Mouse (Mus musculus): Measurements from ENCODE around the gene Il12rb2. TPM values are rescaled to one million over a fixed set of nuclear protein-coding genes. Genes with fewer than 3 reads are reported as not detected.

The Il12rb2 gene
- polyA plus RNA-seq, 2 experiments = 0.08 to 0.33 TPM

- Histone ChIP-seq H3K4me1 (ENCODE audit: control insufficient read depth, insufficient read depth, low read length) (no peaks in the 10 kb centered on the region), H3K9me3 (ENCODE audit: control insufficient read depth, low read length) (no peaks in the 10 kb centered on the region), H3K9ac (ENCODE audit: low read depth, low read length, severe bottlenecking) (no peak overlapping the region), H3K4me2 (replicated peaks; ENCODE audit: low read depth, low read length, severe bottlenecking) (no peak overlapping the region), H3K27ac (replicated peaks; ENCODE audit: low read depth, low read length) (no peak overlapping the region), H3K4me3 (replicated peaks; ENCODE audit: low read length) (no peak overlapping the region), H3K36me3 (ENCODE audit: control insufficient read depth, insufficient read depth, low read length) (no peaks in the 10 kb centered on the region), H3K27me3 (ENCODE audit: control insufficient read depth, insufficient read depth, low read length) (no peaks in the 10 kb centered on the region)
- WGBS = 71% methylated on average over 10 of the region's 10 CpGs
- ATAC-seq (ENCODE audit: low FRiP score, low read depth) (no peak), DNase-seq (ENCODE audit: low spot score) (no peak)
- TF ChIP-seq POLR2A (IDR thresholded peaks at IDR 0.05; ENCODE audit: borderline replicate concordance, extremely low read depth, insufficient read depth, insufficient read length) = no peak
These were observed 72.8 kb downstream of the Il12rb2 start for GRCm38 (mm10) chr6:67303210-67303609.

GRCm38 (mm10) chr6:67302471-67302870 is 73.5 kb downstream of the Il12rb2 start:
- DNase-seq (ENCODE audit: low spot score) (no peak), ATAC-seq (ENCODE audit: low FRiP score, low read depth) (no peak)
- Histone ChIP-seq H3K4me3 (replicated peaks; ENCODE audit: low read length) (no peak overlapping the region), H3K27ac (replicated peaks; ENCODE audit: low read depth, low read length) (no peak overlapping the region), H3K9ac (ENCODE audit: low read depth, low read length, severe bottlenecking) (no peak overlapping the region), H3K27me3 (ENCODE audit: control insufficient read depth, insufficient read depth, low read length) (no peaks in the 10 kb centered on the region), H3K4me1 (ENCODE audit: control insufficient read depth, insufficient read depth, low read length) (no peaks in the 10 kb centered on the region), H3K4me2 (replicated peaks; ENCODE audit: low read depth, low read length, severe bottlenecking) (no peak overlapping the region), H3K36me3 (ENCODE audit: control insufficient read depth, insufficient read depth, low read length) (no peaks in the 10 kb centered on the region), H3K9me3 (ENCODE audit: control insufficient read depth, low read length) (no peaks in the 10 kb centered on the region)
- WGBS = 75% methylated on average over 4 of the region's 4 CpGs
- no peak for TF ChIP-seq POLR2A (IDR thresholded peaks at IDR 0.05; ENCODE audit: borderline replicate concordance, extremely low read depth, insufficient read depth, insufficient read length)

- Histone ChIP-seq H3K27me3 (ENCODE audit: control insufficient read depth, insufficient read depth, low read length) (no peaks in the 10 kb centered on the region), H3K36me3 (ENCODE audit: control insufficient read depth, insufficient read depth, low read length) (no peaks in the 10 kb centered on the region), H3K4me1 (ENCODE audit: control insufficient read depth, insufficient read depth, low read length) (no peaks in the 10 kb centered on the region), H3K9me3 (ENCODE audit: control insufficient read depth, low read length) (no peaks in the 10 kb centered on the region), H3K27ac (replicated peaks; ENCODE audit: low read depth, low read length) (no peak overlapping the region), H3K4me3 (replicated peaks; ENCODE audit: low read length) (no peak overlapping the region), H3K4me2 (replicated peaks; ENCODE audit: low read depth, low read length, severe bottlenecking) (no peak overlapping the region), H3K9ac (ENCODE audit: low read depth, low read length, severe bottlenecking) (no peak overlapping the region)
- ATAC-seq (ENCODE audit: low FRiP score, low read depth) (no peak), DNase-seq (ENCODE audit: low spot score) (no peak)
- no peak for TF ChIP-seq POLR2A (IDR thresholded peaks at IDR 0.05; ENCODE audit: borderline replicate concordance, extremely low read depth, insufficient read depth, insufficient read length)
- WGBS = 66% methylated on average over 3 of the region's 3 CpGs
These were observed 74.8 kb downstream of the Il12rb2 start for GRCm38 (mm10) chr6:67301230-67301629.

GRCm38 (mm10) chr6:67300710-67301163 is 75.3 kb downstream of the Il12rb2 start:
- Histone ChIP-seq H3K4me2 (replicated peaks; ENCODE audit: low read depth, low read length, severe bottlenecking) (no peak overlapping the region), H3K27ac (replicated peaks; ENCODE audit: low read depth, low read length) (no peak overlapping the region), H3K4me3 (replicated peaks; ENCODE audit: low read length) (no peak overlapping the region), H3K27me3 (ENCODE audit: control insufficient read depth, insufficient read depth, low read length) (no peaks in the 10 kb centered on the region), H3K9ac (ENCODE audit: low read depth, low read length, severe bottlenecking) (no peak overlapping the region), H3K9me3 (ENCODE audit: control insufficient read depth, low read length) (no peaks in the 10 kb centered on the region), H3K36me3 (ENCODE audit: control insufficient read depth, insufficient read depth, low read length) (no peaks in the 10 kb centered on the region), H3K4me1 (ENCODE audit: control insufficient read depth, insufficient read depth, low read length) (no peaks in the 10 kb centered on the region)
- 0 out of 2 replicates have a peak, but pooled peaks have one; percentile 16 for ATAC-seq (ENCODE audit: low FRiP score, low read depth)
- DNase-seq (ENCODE audit: low spot score) = peak; percentile 72
- 41% methylated on average over 6 of the region's 6 CpGs for WGBS
- no peak for TF ChIP-seq POLR2A (IDR thresholded peaks at IDR 0.05; ENCODE audit: borderline replicate concordance, extremely low read depth, insufficient read depth, insufficient read length)

GRCm38 (mm10) chr6:67300300-67300699 is 75.7 kb downstream of the Il12rb2 start:
- H3K4me1 ChIP-seq (ENCODE audit: control insufficient read depth, insufficient read depth, low read length) = no peaks in the 10 kb centered on the region
- no peaks in the 10 kb centered on the region for H3K9me3 ChIP-seq (ENCODE audit: control insufficient read depth, low read length)
- WGBS = 57% methylated on average over 4 of the region's 4 CpGs
- ATAC-seq (ENCODE audit: low FRiP score, low read depth) = no peak
- no peak for TF ChIP-seq POLR2A (IDR thresholded peaks at IDR 0.05; ENCODE audit: borderline replicate concordance, extremely low read depth, insufficient read depth, insufficient read length)
- H3K4me3 ChIP-seq (replicated peaks; ENCODE audit: low read length) = no peak overlapping the region
- no peaks in the 10 kb centered on the region for H3K36me3 ChIP-seq (ENCODE audit: control insufficient read depth, insufficient read depth, low read length)
- H3K27me3 ChIP-seq (ENCODE audit: control insufficient read depth, insufficient read depth, low read length) = no peaks in the 10 kb centered on the region
- no peak overlapping the region for H3K9ac ChIP-seq (ENCODE audit: low read depth, low read length, severe bottlenecking)
- DNase-seq (ENCODE audit: low spot score) = no peak
- H3K4me2 ChIP-seq (replicated peaks; ENCODE audit: low read depth, low read length, severe bottlenecking) = no peak overlapping the region
- H3K27ac ChIP-seq (replicated peaks; ENCODE audit: low read depth, low read length) = no peak overlapping the region

- Histone ChIP-seq H3K27ac (replicated peaks; ENCODE audit: low read depth, low read length) (no peak overlapping the region), H3K4me2 (replicated peaks; ENCODE audit: low read depth, low read length, severe bottlenecking) (no peak overlapping the region), H3K4me3 (replicated peaks; ENCODE audit: low read length) (no peak overlapping the region), H3K36me3 (ENCODE audit: control insufficient read depth, insufficient read depth, low read length) (no peaks in the 10 kb centered on the region), H3K4me1 (ENCODE audit: control insufficient read depth, insufficient read depth, low read length) (no peaks in the 10 kb centered on the region), H3K27me3 (ENCODE audit: control insufficient read depth, insufficient read depth, low read length) (no peaks in the 10 kb centered on the region), H3K9ac (ENCODE audit: low read depth, low read length, severe bottlenecking) (no peak overlapping the region), H3K9me3 (ENCODE audit: control insufficient read depth, low read length) (no peaks in the 10 kb centered on the region)
- DNase-seq (ENCODE audit: low spot score) (no peak), ATAC-seq (ENCODE audit: low FRiP score, low read depth) (no peak)
- WGBS = 82% methylated on average over 5 of the region's 5 CpGs
- TF ChIP-seq POLR2A (IDR thresholded peaks at IDR 0.05; ENCODE audit: borderline replicate concordance, extremely low read depth, insufficient read depth, insufficient read length) = no peak
These were observed 77.2 kb downstream of the Il12rb2 start for GRCm38 (mm10) chr6:67298742-67299141.

All from limb, embryonic 14.5 days (tissue).